Mouse (Mus musculus) heart, embryonic 14.5 days (tissue): ENCODE data around the gene Gpbar1. TPM values are rescaled to one million over a fixed set of nuclear protein-coding genes. Genes with fewer than 3 reads are reported as not detected.
A peak's percentile ranks its signal among the peaks of the same experiment; 100 is the strongest.

Experiments
- ATAC-seq: fragments of 200-750 bp; cut with Nextera tagmentation; 2 replicates; pipeline ENCODE4 v1.8.0; 2017; ENCODE audit warnings: low read depth, moderate TSS enrichment; ENCODE audit not compliant: insufficient number of reproducible peaks, insufficient read depth, low FRiP score
- H3K27ac ChIP-seq, 2 experiments: fragments of 200-500 bp in 1 of 2; fragments of 300-500 bp in 1 of 2; sonication (generic) in 1 of 2; replicated peaks in 1 of 2; 2 replicates each; pipeline ENCODE4 v1.5.1; 2012 to 2014; ENCODE audit warnings: low read depth in 2 of 2, low read length in 2 of 2, control low read depth in 1 of 2, mild to moderate bottlenecking in 1 of 2, mixed read lengths in 1 of 2; ENCODE audit not compliant: control insufficient read depth in 1 of 2, insufficient read depth in 1 of 2
- H3K27me3 ChIP-seq: fragments of 300-500 bp; sonication (generic); 2 replicates; pipeline ENCODE4 v1.6.1; 2014; ENCODE audit warnings: mild to moderate bottlenecking, low read length, control low read depth; ENCODE audit not compliant: control insufficient read depth, insufficient read depth
- H3K36me3 ChIP-seq: fragments of 300-500 bp; sonication (generic); 2 replicates; pipeline ENCODE4 v1.6.1; 2014; ENCODE audit warnings: mild to moderate bottlenecking, control low read depth, low read length, mixed read lengths; ENCODE audit not compliant: control insufficient read depth, insufficient read depth
- H3K4me1 ChIP-seq, 2 experiments: fragments of 200-500 bp in 1 of 2; fragments of 300-500 bp in 1 of 2; sonication (generic) in 1 of 2; 2 replicates each; pipeline ENCODE4 v1.6.1; 2012 to 2014; ENCODE audit warnings: low read length in 2 of 2, control low read depth in 1 of 2, mixed read lengths in 1 of 2; ENCODE audit not compliant: control insufficient read depth in 2 of 2, insufficient read depth in 2 of 2
- H3K4me2 ChIP-seq: fragments of 300-500 bp; sonication (generic); 2 replicates; pipeline ENCODE4 v1.6.1; 2014; ENCODE audit warnings: mild to moderate bottlenecking, low read length
- H3K4me3 ChIP-seq, 2 experiments: fragments of 200-500 bp in 1 of 2; fragments of 300-500 bp in 1 of 2; sonication (generic) in 1 of 2; 2 replicates each; pipeline ENCODE4 v1.5.1; 2012 to 2014; ENCODE audit warnings: low read length in 2 of 2, mild to moderate bottlenecking in 2 of 2, control low read depth in 1 of 2, low read depth in 1 of 2, moderate library complexity in 1 of 2; ENCODE audit not compliant: control insufficient read depth in 1 of 2, insufficient read depth in 1 of 2
- H3K9ac ChIP-seq: fragments of 300-500 bp; sonication (generic); 2 replicates; pipeline ENCODE4 v1.6.1; 2014; ENCODE audit warnings: mild to moderate bottlenecking, low read length
- H3K9me3 ChIP-seq: fragments of 300-500 bp; sonication (generic); 2 replicates; pipeline ENCODE4 v1.6.1; 2016; ENCODE audit warnings: low read length, control low read depth; ENCODE audit not compliant: control insufficient read depth
- WGBS: fragments of 180-500 bp; shearing (Covaris S2); extraction: QIAGEN DNeasy Blood & Tissue Kit; methylation state at CpG from one replicate; pipeline ENCODE4 v1.1.7; 2014; 5-methylcytosine and 5-hydroxymethylcytosine counted together
- polyA plus RNA-seq: library from polyadenylated mRNA; unstranded; fragments of >200 nt; fragmentation: Nextera tagmentation; extraction: Ambion mirVana; gene quantifications from 2 replicates; pipeline ENCODE4 v1.2.1, GENCODE M21; 2014

Gene Gpbar1
- polyA plus RNA-seq, 1 experiment from 2014 or later, result 0.69 TPM

- peaks cover 11 to 48% of the 10 kb centered on the region in 2 experiments for H3K4me1 ChIP-seq
- H3K9ac ChIP-seq, result no peak overlapping the region
- 84% methylated on average over 4 of the region's 4 CpGs for WGBS
- peaks cover 85% of the 10 kb centered on the region for H3K36me3 ChIP-seq
- H3K9me3 ChIP-seq, result no peaks in the 10 kb centered on the region
- no peak for ATAC-seq
- H3K4me2 ChIP-seq, result no peak overlapping the region
- H3K27ac ChIP-seq, result no peak overlapping the region
- no peak overlapping the region for H3K4me3 ChIP-seq
- H3K27me3 ChIP-seq, result no peaks in the 10 kb centered on the region
These were observed 28.3 kb upstream of the Gpbar1 start for GRCm38 (mm10) chr1:74250096-74250495.

- H3K36me3 ChIP-seq, result peaks cover 95% of the 10 kb centered on the region
- no peak overlapping the region for H3K9ac ChIP-seq
- no peaks in the 10 kb centered on the region for H3K9me3 ChIP-seq
- WGBS, result 93% methylated on average over 8 of the region's 8 CpGs
- H3K27ac ChIP-seq, result no peak overlapping the region
- no peak overlapping the region for H3K4me3 ChIP-seq
- peaks cover 6 to 15% of the 10 kb centered on the region in 2 experiments for H3K4me1 ChIP-seq
- ATAC-seq, result no peak
- H3K4me2 ChIP-seq, result no peak overlapping the region
- no peaks in the 10 kb centered on the region for H3K27me3 ChIP-seq
These were observed 22.5 kb upstream of the Gpbar1 start for GRCm38 (mm10) chr1:74255704-74256345.

GRCm38 (mm10) chr1:74256782-74257181 lies 21.6 kb upstream of the Gpbar1 start:
- peaks cover 95% of the 10 kb centered on the region for H3K36me3 ChIP-seq
- no peak for ATAC-seq
- H3K9me3 ChIP-seq, result no peaks in the 10 kb centered on the region
- no peaks in the 10 kb centered on the region for H3K27me3 ChIP-seq
- no peak overlapping the region for H3K4me3 ChIP-seq
- H3K27ac ChIP-seq, result peak overlapping the region; percentile 28 to 57
- peaks cover 6 to 15% of the 10 kb centered on the region in 2 experiments for H3K4me1 ChIP-seq
- 26% methylated on average over 4 of the region's 4 CpGs for WGBS
- H3K9ac ChIP-seq, result no peak overlapping the region
- H3K4me2 ChIP-seq, result no peak overlapping the region

GRCm38 (mm10) chr1:74262510-74262909 lies 15.8 kb upstream of the Gpbar1 start:
- Histone ChIP-seq H3K36me3 (peaks cover 95% of the 10 kb centered on the region), H3K9me3 (no peaks in the 10 kb centered on the region), H3K4me1 (peaks cover 0 to 2% of the 10 kb centered on the region in 2 experiments; a peak in 1 of 4 replicates), H3K27ac (no peak overlapping the region; a peak in 1 of 4 replicates), H3K27me3 (no peaks in the 10 kb centered on the region), H3K4me2 (no peak overlapping the region), H3K9ac (no peak overlapping the region), H3K4me3 (no peak overlapping the region)
- WGBS, result 68% methylated on average over 6 of the region's 6 CpGs
- no peak for ATAC-seq

GRCm38 (mm10) chr1:74268750-74269149 lies 9.6 kb upstream of the Gpbar1 start:
- Histone ChIP-seq H3K27me3 (no peaks in the 10 kb centered on the region), H3K4me3 (no peak overlapping the region), H3K9me3 (no peaks in the 10 kb centered on the region), H3K9ac (no peak overlapping the region), H3K4me2 (no peak overlapping the region), H3K36me3 (peaks cover 55% of the 10 kb centered on the region), H3K27ac (no peak overlapping the region), H3K4me1 (peaks cover 3 to 29% of the 10 kb centered on the region in 2 experiments)
- ATAC-seq, result no peak
- 89% methylated on average over 8 of the region's 8 CpGs for WGBS

GRCm38 (mm10) chr1:74271659-74272058 lies 6.7 kb upstream of the Gpbar1 start:
- Histone ChIP-seq H3K27me3 (no peaks in the 10 kb centered on the region), H3K36me3 (peaks cover 26% of the 10 kb centered on the region), H3K4me3 (no peak overlapping the region), H3K9me3 (no peaks in the 10 kb centered on the region), H3K27ac (peak overlapping the region in 1 of 2 experiments; percentile 61; a peak in 2 of 4 replicates), H3K4me2 (no peak overlapping the region), H3K9ac (no peak overlapping the region), H3K4me1 (peaks cover 18 to 52% of the 10 kb centered on the region in 2 experiments)
- WGBS, result 8% methylated on average over 4 of the region's 4 CpGs
- no peak for ATAC-seq

GRCm38 (mm10) chr1:74275015-74275414 lies 3.3 kb upstream of the Gpbar1 start:
- H3K27me3 ChIP-seq, result no peaks in the 10 kb centered on the region
- no peaks in the 10 kb centered on the region for H3K9me3 ChIP-seq
- H3K4me2 ChIP-seq, result peak overlapping the region; percentile 3; the same call in 1 of the 2 replicates
- peak overlapping the region; percentile 19 to 34; a peak in 3 of 4 replicates for H3K27ac ChIP-seq
- no peak overlapping the region for H3K4me3 ChIP-seq
- H3K4me1 ChIP-seq, result peaks cover 26 to 55% of the 10 kb centered on the region in 2 experiments
- 4% methylated on average over 9 of the region's 9 CpGs for WGBS
- no peak overlapping the region for H3K9ac ChIP-seq
- peak; percentile 45 for ATAC-seq
- H3K36me3 ChIP-seq, result peaks cover 13% of the 10 kb centered on the region

- peaks cover 23 to 35% of the 10 kb centered on the region in 2 experiments for H3K4me1 ChIP-seq
- H3K9me3 ChIP-seq, result no peaks in the 10 kb centered on the region
- peaks cover 34% of the 10 kb centered on the region for H3K36me3 ChIP-seq
- H3K27ac ChIP-seq, result no peak overlapping the region
- ATAC-seq, result 0 out of 2 replicates have a peak, but pooled peaks have one; percentile 10
- H3K27me3 ChIP-seq, result no peaks in the 10 kb centered on the region
- no peak overlapping the region for H3K4me3 ChIP-seq
- WGBS, result 69% methylated on average over 6 of the region's 6 CpGs
- no peak overlapping the region for H3K9ac ChIP-seq
- no peak overlapping the region for H3K4me2 ChIP-seq
These were observed 1.3 kb upstream of the Gpbar1 start for GRCm38 (mm10) chr1:74277041-74277440.
